Mouse (Mus musculus) ES-Bruce4 (cell line): ENCODE measurements around the gene Rbm38. TPM values are rescaled to one million over a fixed set of nuclear protein-coding genes. Genes with fewer than 3 reads are reported as not detected.

Experiments used
- H3K27ac ChIP-seq: 2 replicates; pipeline ENCODE4 v1.5.1; 2012; ENCODE audit warnings: low read length, inconsistent platforms; ENCODE audit not compliant: insufficient read depth
- H3K27me3 ChIP-seq: 2 replicates; pipeline ENCODE4 v1.6.1; 2012; ENCODE audit warnings: mild to moderate bottlenecking, low read length, inconsistent platforms; ENCODE audit not compliant: control insufficient read depth, poor library complexity, insufficient read depth, severe bottlenecking
- H3K36me3 ChIP-seq: 2 replicates; pipeline ENCODE4 v1.6.1; 2012; ENCODE audit warnings: inconsistent platforms, mild to moderate bottlenecking, low read length, moderate library complexity; ENCODE audit not compliant: control insufficient read depth, poor library complexity, insufficient read depth, severe bottlenecking
- H3K4me1 ChIP-seq: one replicate; pipeline ENCODE4 v1.8.1; 2011; ENCODE audit warnings: low read length; ENCODE audit not compliant: control insufficient read depth, insufficient read depth
- H3K4me3 ChIP-seq: 2 replicates; pipeline ENCODE4 v1.5.1; 2011; ENCODE audit warnings: low read depth, mild to moderate bottlenecking, low read length
- H3K9ac ChIP-seq: 2 replicates; pipeline ENCODE4 v1.6.1; 2012; ENCODE audit warnings: low read depth, mild to moderate bottlenecking, inconsistent platforms; ENCODE audit not compliant: poor library complexity, severe bottlenecking
- H3K9me3 ChIP-seq: replicated peaks from 2 replicates; pipeline ENCODE4 v1.6.1; 2012; ENCODE audit warnings: mild to moderate bottlenecking, low read length, inconsistent platforms; ENCODE audit not compliant: control insufficient read depth, poor library complexity, insufficient read depth, severe bottlenecking
- CTCF ChIP-seq: IDR thresholded peaks from one replicate; pipeline ENCODE4 v1.8.1; 2011; ENCODE audit warnings: low read depth, low read length
- EP300 ChIP-seq: IDR thresholded peaks from 2 replicates; pipeline ENCODE4 v1.6.1; 2011; ENCODE audit warnings: low read depth, low read length; ENCODE audit not compliant: insufficient read depth
- POLR2A ChIP-seq: IDR thresholded peaks from one replicate; pipeline ENCODE4 v1.8.1; 2011; ENCODE audit warnings: low read length; ENCODE audit not compliant: insufficient read depth
- polyA plus RNA-seq: library from polyadenylated mRNA; stranded (reverse); fragments of >200 nt; gene quantifications from 2 replicates; pipeline ENCODE4 v1.2.4, GENCODE M21; 2011; ENCODE audit warnings: low read depth; ENCODE audit not compliant: missing spikeins, insufficient read depth, insufficient read length

Rbm38 gene
- polyA plus RNA-seq, 1 experiment, result 84.9 TPM

- H3K27ac ChIP-seq, result no peak overlapping the region
- no peaks in the 10 kb centered on the region for H3K27me3 ChIP-seq
- no peak overlapping the region for H3K4me3 ChIP-seq
- H3K36me3 ChIP-seq, result peaks cover 24% of the 10 kb centered on the region
- no peak overlapping the region for H3K9ac ChIP-seq
- peaks cover 6% of the 10 kb centered on the region for H3K4me1 ChIP-seq
- H3K9me3 ChIP-seq, result no peaks in the 10 kb centered on the region
- no peak for TF ChIP-seq EP300
Observed at GRCm38 (mm10) chr2:173027824-173028495, 7.7 kb downstream of the Rbm38 start.

- H3K36me3 ChIP-seq, result peaks cover 24% of the 10 kb centered on the region
- no peak for TF ChIP-seq POLR2A
- TF ChIP-seq EP300, result no peak
- no peak for TF ChIP-seq CTCF
- H3K27ac ChIP-seq, result no peak overlapping the region
- no peaks in the 10 kb centered on the region for H3K9me3 ChIP-seq
- no peaks in the 10 kb centered on the region for H3K27me3 ChIP-seq
- H3K9ac ChIP-seq, result no peak overlapping the region
- no peak overlapping the region for H3K4me3 ChIP-seq
- peaks cover 2% of the 10 kb centered on the region for H3K4me1 ChIP-seq
Observed at GRCm38 (mm10) chr2:173028508-173029031, 8.3 kb downstream of the Rbm38 start.

- no peak for TF ChIP-seq POLR2A
- peaks cover 2% of the 10 kb centered on the region for H3K4me1 ChIP-seq
- H3K27ac ChIP-seq, result no peak overlapping the region
- no peaks in the 10 kb centered on the region for H3K27me3 ChIP-seq
- no peak overlapping the region for H3K9ac ChIP-seq
- H3K9me3 ChIP-seq, result no peaks in the 10 kb centered on the region
- H3K4me3 ChIP-seq, result no peak overlapping the region
- H3K36me3 ChIP-seq, result peaks cover 25% of the 10 kb centered on the region
Observed at GRCm38 (mm10) chr2:173030591-173031338, 10.5 kb downstream of the Rbm38 start.

- Histone ChIP-seq H3K27ac (no peak overlapping the region), H3K27me3 (no peaks in the 10 kb centered on the region), H3K4me3 (no peak overlapping the region), H3K4me1 (peaks cover 2% of the 10 kb centered on the region), H3K9me3 (no peaks in the 10 kb centered on the region), H3K9ac (no peak overlapping the region), H3K36me3 (peaks cover 16% of the 10 kb centered on the region)
- no peak for TF ChIP-seq EP300
- TF ChIP-seq POLR2A, result no peak
- TF ChIP-seq CTCF, result no peak
Observed at GRCm38 (mm10) chr2:173033531-173033930, 13.2 kb downstream of the Rbm38 start.

GRCm38 (mm10) chr2:173034998-173035397, 14.7 kb downstream of the Rbm38 start:
- Histone ChIP-seq H3K27me3 (no peaks in the 10 kb centered on the region), H3K9ac (no peak overlapping the region), H3K4me1 (peaks cover 2% of the 10 kb centered on the region), H3K9me3 (no peaks in the 10 kb centered on the region), H3K27ac (no peak overlapping the region), H3K36me3 (peaks cover 16% of the 10 kb centered on the region), H3K4me3 (no peak overlapping the region)
- TF ChIP-seq CTCF, result no peak
- no peak for TF ChIP-seq POLR2A
- no peak for TF ChIP-seq EP300

- TF ChIP-seq CTCF (no peak), POLR2A (no peak), EP300 (no peak)
- H3K4me3 ChIP-seq, result no peak overlapping the region
- no peaks in the 10 kb centered on the region for H3K4me1 ChIP-seq
- H3K27me3 ChIP-seq, result no peaks in the 10 kb centered on the region
- no peaks in the 10 kb centered on the region for H3K9me3 ChIP-seq
- no peak overlapping the region for H3K27ac ChIP-seq
- H3K36me3 ChIP-seq, result peaks cover 16% of the 10 kb centered on the region
- H3K9ac ChIP-seq, result no peak overlapping the region
Observed at GRCm38 (mm10) chr2:173035653-173036052, 15.4 kb downstream of the Rbm38 start.
